Mouse (Mus musculus): Measurements from ENCODE around the gene Spred1. TPM values are rescaled to one million over a fixed set of nuclear protein-coding genes. Genes with fewer than 3 reads are reported as not detected.
A peak's percentile ranks its signal among the peaks of the same experiment; 100 is the strongest.

Spred1 gene
- polyA plus RNA-seq, 1 experiment from 2014 or later: 9.8 TPM

DNA sequence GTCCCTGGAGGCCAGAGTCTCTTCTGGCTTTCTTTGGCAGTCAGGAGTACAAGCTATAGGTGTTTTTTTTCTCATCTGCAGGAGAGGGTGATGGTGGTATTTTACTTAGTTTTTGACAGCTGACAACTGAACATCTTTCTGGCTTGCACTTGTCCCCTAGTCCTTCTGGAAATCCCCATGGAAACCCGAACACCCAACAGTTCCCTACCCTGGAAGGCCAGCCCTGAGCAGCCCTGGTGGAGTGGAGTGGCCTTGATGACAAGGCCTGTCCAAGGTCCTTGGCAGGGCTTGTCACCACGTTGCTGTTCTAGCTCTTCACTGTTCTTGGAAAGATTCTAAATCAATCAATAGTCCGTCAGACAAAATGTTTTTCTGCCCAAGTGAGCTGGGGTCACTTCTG, 83.4 kb downstream of the Spred1 start:
- H3K27ac ChIP-seq (ENCODE audit: low read depth, low read length): no peak overlapping the region
- 31% methylated on average over 3 of the region's 3 CpGs for WGBS (ENCODE audit: insufficient replicate concordance)
- H3K27me3 ChIP-seq (ENCODE audit: control insufficient read depth, insufficient read depth, low read length): no peaks in the 10 kb centered on the region
- no peaks in the 10 kb centered on the region for H3K4me1 ChIP-seq (ENCODE audit: control insufficient read depth, insufficient read depth, low read length)
- no peak overlapping the region for H3K4me3 ChIP-seq (ENCODE audit: low read depth, low read length)
- no peak for ATAC-seq (replicated peaks; ENCODE audit: insufficient number of reproducible peaks, low FRiP score, low TSS enrichment)
- H3K36me3 ChIP-seq (ENCODE audit: control insufficient read depth, insufficient read depth, low read length): no peaks in the 10 kb centered on the region
- H3K9me3 ChIP-seq (replicated peaks; ENCODE audit: control insufficient read depth, low read length): no peaks in the 10 kb centered on the region
- H3K4me2 ChIP-seq: no peak overlapping the region
- no peak overlapping the region for H3K9ac ChIP-seq (ENCODE audit: low read depth, low read length)

DNA sequence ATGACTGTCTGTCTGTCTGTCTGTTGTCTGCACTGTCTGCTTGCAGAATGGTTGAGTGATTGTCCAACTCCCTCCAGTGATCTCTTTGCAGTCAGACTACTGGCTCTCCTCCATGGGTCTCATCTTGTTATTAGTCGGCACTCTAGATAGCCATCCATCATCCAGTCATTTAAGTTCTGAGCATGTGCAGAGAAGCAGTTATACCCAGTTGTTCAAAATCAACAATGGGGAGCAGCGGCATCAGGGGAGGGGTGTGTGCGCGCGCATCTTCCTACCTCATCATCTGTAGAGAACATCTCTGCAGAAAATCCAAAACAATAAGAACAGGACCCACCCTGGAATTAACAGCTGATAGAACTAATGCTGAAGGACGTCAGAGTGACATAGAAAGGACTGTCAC, 83.9 kb downstream of the Spred1 start:
- 70% methylated on average over 6 of the region's 6 CpGs for WGBS (ENCODE audit: insufficient replicate concordance)
- H3K36me3 ChIP-seq (ENCODE audit: control insufficient read depth, insufficient read depth, low read length): no peaks in the 10 kb centered on the region
- H3K27ac ChIP-seq (ENCODE audit: low read depth, low read length): no peak overlapping the region
- H3K4me2 ChIP-seq: no peak overlapping the region
- H3K9ac ChIP-seq (ENCODE audit: low read depth, low read length): no peak overlapping the region
- H3K4me3 ChIP-seq (ENCODE audit: low read depth, low read length): no peak overlapping the region
- ATAC-seq (replicated peaks; ENCODE audit: insufficient number of reproducible peaks, low FRiP score, low TSS enrichment): no peak
- H3K27me3 ChIP-seq (ENCODE audit: control insufficient read depth, insufficient read depth, low read length): no peaks in the 10 kb centered on the region
- H3K4me1 ChIP-seq (ENCODE audit: control insufficient read depth, insufficient read depth, low read length): peaks cover under 1% of the 10 kb centered on the region; the same call in 1 of the 2 replicates
- H3K9me3 ChIP-seq (replicated peaks; ENCODE audit: control insufficient read depth, low read length): no peaks in the 10 kb centered on the region

DNA sequence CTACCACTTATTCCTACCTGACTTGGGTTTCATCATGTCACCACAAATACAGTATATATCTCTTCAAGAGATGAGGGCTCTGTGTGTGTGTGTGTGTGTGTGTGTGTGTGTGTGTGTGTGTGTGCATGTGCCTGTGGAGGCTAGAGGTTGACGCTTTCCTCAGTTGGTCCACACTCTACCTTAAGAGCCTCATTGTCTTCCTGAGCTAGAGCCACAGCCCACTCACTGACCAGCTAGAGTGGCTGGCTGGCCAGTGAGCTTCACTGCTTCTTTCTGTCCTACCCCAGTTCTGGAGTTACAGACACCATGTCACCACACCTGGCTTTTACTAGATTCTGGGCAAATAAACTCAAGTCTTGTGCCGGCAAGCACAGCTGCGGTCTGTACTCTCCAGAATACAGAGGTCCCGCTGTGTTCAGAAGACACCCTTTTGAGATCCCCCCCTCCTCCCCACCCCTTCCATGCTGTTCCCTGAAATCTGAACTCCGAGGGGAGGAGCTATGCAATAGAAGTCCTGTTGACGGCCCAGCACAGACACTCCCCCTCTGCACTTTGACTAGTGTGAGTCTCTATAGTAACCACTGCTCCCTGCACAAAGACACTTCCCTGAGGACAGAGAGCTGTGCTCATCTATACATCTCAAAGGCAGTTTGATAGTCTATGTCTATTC, 89.4 kb downstream of the Spred1 start:
- peak; percentile 86 for ATAC-seq (replicated peaks; ENCODE audit: insufficient number of reproducible peaks, low FRiP score, low TSS enrichment)
- Histone ChIP-seq H3K27ac (ENCODE audit: low read depth, low read length) (no peak overlapping the region), H3K27me3 (ENCODE audit: control insufficient read depth, insufficient read depth, low read length) (no peaks in the 10 kb centered on the region), H3K4me2 (peak overlapping the region; percentile 60), H3K4me3 (ENCODE audit: low read depth, low read length) (peak overlapping the region; percentile 25; the same call in 1 of the 2 replicates), H3K36me3 (ENCODE audit: control insufficient read depth, insufficient read depth, low read length) (no peaks in the 10 kb centered on the region), H3K4me1 (ENCODE audit: control insufficient read depth, insufficient read depth, low read length) (peaks cover 8% of the 10 kb centered on the region; the same call in 1 of the 2 replicates), H3K9me3 (replicated peaks; ENCODE audit: control insufficient read depth, low read length) (no peaks in the 10 kb centered on the region), H3K9ac (ENCODE audit: low read depth, low read length) (no peak overlapping the region)
- 3% methylated on average over 6 of the region's 6 CpGs for WGBS (ENCODE audit: insufficient replicate concordance)

DNA sequence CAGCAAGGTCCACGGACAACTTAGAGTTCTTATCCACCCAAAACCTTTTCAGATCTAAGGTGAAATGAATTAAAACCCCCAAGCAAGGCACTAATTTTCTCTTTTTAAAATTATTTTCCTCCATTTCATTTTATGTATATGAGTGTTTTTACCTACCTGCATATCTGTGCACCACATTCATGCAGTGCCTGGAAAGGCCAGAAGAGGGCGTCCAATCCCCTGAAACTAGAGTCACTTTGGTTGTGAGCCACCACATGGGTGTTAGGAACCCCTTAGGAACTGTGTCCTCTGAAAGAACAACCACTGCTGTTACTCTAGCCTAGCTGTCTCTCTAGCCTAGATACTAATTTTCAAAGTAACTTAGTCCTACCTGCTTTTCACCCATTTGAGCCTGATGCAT, 95.0 kb downstream of the Spred1 start:
- no peak overlapping the region for H3K4me2 ChIP-seq
- no peaks in the 10 kb centered on the region for H3K4me1 ChIP-seq (ENCODE audit: control insufficient read depth, insufficient read depth, low read length)
- no peaks in the 10 kb centered on the region for H3K9me3 ChIP-seq (replicated peaks; ENCODE audit: control insufficient read depth, low read length)
- H3K4me3 ChIP-seq (ENCODE audit: low read depth, low read length): no peak overlapping the region
- H3K27me3 ChIP-seq (ENCODE audit: control insufficient read depth, insufficient read depth, low read length): no peaks in the 10 kb centered on the region
- ATAC-seq (replicated peaks; ENCODE audit: insufficient number of reproducible peaks, low FRiP score, low TSS enrichment): no peak
- WGBS (ENCODE audit: insufficient replicate concordance): 46% methylated on average over 2 of the region's 2 CpGs
- H3K9ac ChIP-seq (ENCODE audit: low read depth, low read length): no peak overlapping the region
- no peak overlapping the region for H3K27ac ChIP-seq (ENCODE audit: low read depth, low read length)
- H3K36me3 ChIP-seq (ENCODE audit: control insufficient read depth, insufficient read depth, low read length): no peaks in the 10 kb centered on the region

DNA sequence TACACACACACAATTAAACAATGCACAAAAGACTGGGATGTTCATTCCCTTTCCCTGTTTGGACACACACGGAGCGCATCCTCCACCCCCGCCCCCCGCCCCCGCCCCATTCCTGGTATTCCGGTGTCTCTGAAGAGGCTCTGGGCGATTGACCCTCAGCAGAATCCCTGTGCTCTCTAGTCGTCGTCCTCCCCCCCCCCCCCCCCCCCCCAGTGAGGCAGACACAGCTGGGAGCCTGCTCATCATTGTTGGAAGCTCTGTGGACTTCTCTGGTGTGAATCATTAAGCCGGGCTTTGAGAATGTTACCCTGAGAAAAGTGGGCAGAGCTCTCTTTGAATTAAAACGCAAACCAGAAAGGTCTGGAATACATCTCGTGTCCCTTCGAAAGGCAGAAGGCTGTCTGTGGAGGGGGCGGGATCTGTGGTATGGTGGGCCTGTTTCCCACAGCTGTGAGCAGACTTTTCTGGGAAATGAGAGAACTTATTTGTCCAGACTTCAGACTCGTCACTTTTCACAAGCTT, 96.6 kb downstream of the Spred1 start:
- 14% methylated on average over 15 of the region's 15 CpGs for WGBS (ENCODE audit: insufficient replicate concordance)
- peak overlapping the region; percentile 36; the same call in 1 of the 2 replicates for H3K4me2 ChIP-seq
- no peaks in the 10 kb centered on the region for H3K36me3 ChIP-seq (ENCODE audit: control insufficient read depth, insufficient read depth, low read length)
- ATAC-seq (replicated peaks; ENCODE audit: insufficient number of reproducible peaks, low FRiP score, low TSS enrichment): no peak
- no peaks in the 10 kb centered on the region for H3K27me3 ChIP-seq (ENCODE audit: control insufficient read depth, insufficient read depth, low read length)
- no peak overlapping the region for H3K4me3 ChIP-seq (ENCODE audit: low read depth, low read length)
- H3K4me1 ChIP-seq (ENCODE audit: control insufficient read depth, insufficient read depth, low read length): no peaks in the 10 kb centered on the region
- H3K9ac ChIP-seq (ENCODE audit: low read depth, low read length): no peak overlapping the region
- no peaks in the 10 kb centered on the region for H3K9me3 ChIP-seq (replicated peaks; ENCODE audit: control insufficient read depth, low read length)
- H3K27ac ChIP-seq (ENCODE audit: low read depth, low read length): no peak overlapping the region

DNA sequence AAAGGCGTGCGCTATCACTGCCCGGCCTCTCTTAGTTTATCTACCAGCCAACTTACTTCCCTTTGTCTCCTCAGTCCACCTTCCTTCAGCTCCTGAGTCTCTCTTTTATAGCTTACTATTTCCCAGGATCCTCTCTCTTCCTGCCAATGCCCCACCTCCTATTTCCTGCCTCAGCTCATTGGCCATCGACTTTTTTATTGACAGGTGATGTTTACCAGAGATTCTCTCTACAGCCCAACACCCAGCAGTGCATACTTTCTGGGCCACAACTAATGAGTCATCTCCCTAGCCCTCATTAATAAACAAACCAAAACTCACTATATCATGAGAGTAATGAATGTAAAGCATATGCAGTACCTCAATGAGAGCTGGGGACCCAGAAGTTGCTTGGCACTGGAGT, 98.4 kb downstream of the Spred1 start:
- no peak for ATAC-seq (replicated peaks; ENCODE audit: insufficient number of reproducible peaks, low FRiP score, low TSS enrichment)
- H3K4me2 ChIP-seq: no peak overlapping the region
- 79% methylated on average over 4 of the region's 4 CpGs for WGBS (ENCODE audit: insufficient replicate concordance)

DNA sequence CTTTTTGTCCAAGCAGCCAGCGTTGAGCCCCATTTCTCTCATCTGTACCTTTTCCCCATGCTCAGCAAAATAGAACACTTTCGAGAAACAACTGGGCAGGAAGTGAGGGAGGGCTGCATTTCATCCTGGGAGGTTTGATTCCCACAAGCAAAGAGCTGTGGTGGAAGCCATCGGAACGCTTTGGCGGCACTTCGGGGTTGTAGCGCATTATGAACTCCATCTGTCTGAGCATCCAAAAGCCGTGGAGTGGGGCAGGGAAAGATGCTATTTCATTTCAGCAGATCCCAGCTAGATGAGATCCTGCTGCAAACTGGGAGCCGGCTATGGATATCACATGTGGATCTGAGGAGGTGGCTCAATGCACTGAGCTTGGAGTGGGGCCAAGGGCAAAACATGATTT, 101.5 kb downstream of the Spred1 start:
- Histone ChIP-seq H3K4me2 (no peak overlapping the region), H3K27me3 (ENCODE audit: control insufficient read depth, insufficient read depth, low read length) (no peaks in the 10 kb centered on the region), H3K9ac (ENCODE audit: low read depth, low read length) (no peak overlapping the region), H3K36me3 (ENCODE audit: control insufficient read depth, insufficient read depth, low read length) (no peaks in the 10 kb centered on the region), H3K4me3 (ENCODE audit: low read depth, low read length) (no peak overlapping the region), H3K9me3 (replicated peaks; ENCODE audit: control insufficient read depth, low read length) (no peaks in the 10 kb centered on the region), H3K27ac (ENCODE audit: low read depth, low read length) (no peak overlapping the region), H3K4me1 (ENCODE audit: control insufficient read depth, insufficient read depth, low read length) (no peaks in the 10 kb centered on the region)
- WGBS (ENCODE audit: insufficient replicate concordance): 82% methylated on average over 9 of the region's 9 CpGs
- ATAC-seq (replicated peaks; ENCODE audit: insufficient number of reproducible peaks, low FRiP score, low TSS enrichment): no peak

More for the DNA sequence above, 98.4 kb downstream of the Spred1 start:
- Histone ChIP-seq H3K36me3 (ENCODE audit: control insufficient read depth, insufficient read depth, low read length) (no peaks in the 10 kb centered on the region), H3K9ac (ENCODE audit: low read depth, low read length) (no peak overlapping the region), H3K27me3 (ENCODE audit: control insufficient read depth, insufficient read depth, low read length) (no peaks in the 10 kb centered on the region), H3K4me1 (ENCODE audit: control insufficient read depth, insufficient read depth, low read length) (no peaks in the 10 kb centered on the region), H3K27ac (ENCODE audit: low read depth, low read length) (no peak overlapping the region), H3K9me3 (replicated peaks; ENCODE audit: control insufficient read depth, low read length) (no peaks in the 10 kb centered on the region), H3K4me3 (ENCODE audit: low read depth, low read length) (no peak overlapping the region)

DNA sequence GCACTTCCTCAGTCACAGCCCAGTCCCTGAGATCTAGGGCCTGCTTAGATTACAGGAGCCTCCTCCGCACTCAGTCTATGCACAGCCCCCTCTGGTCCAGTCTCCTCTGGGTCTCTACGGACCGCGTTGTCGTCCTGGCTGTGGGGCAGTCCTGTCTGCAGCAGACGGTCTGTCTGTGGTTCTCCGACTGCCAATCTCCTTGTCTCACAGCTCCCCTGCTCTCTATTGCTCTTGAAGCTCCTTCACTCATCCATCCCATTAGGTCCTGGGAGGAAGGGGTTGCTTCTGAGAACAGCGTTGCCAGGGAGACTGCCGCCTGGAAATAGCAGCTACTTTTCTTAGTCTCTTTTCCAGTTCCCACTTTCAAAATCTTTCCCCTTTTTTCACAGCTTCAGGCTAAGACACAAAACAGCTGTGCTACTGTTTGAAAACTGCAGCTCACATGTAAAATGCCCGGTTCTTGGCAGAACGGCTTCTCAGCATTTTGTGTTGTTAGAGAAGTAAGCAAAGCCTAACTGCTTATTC, 107.5 kb downstream of the Spred1 start:
- Histone ChIP-seq H3K9me3 (replicated peaks; ENCODE audit: control insufficient read depth, low read length) (no peaks in the 10 kb centered on the region), H3K4me3 (ENCODE audit: low read depth, low read length) (no peak overlapping the region), H3K4me2 (no peak overlapping the region), H3K27me3 (ENCODE audit: control insufficient read depth, insufficient read depth, low read length) (no peaks in the 10 kb centered on the region), H3K36me3 (ENCODE audit: control insufficient read depth, insufficient read depth, low read length) (no peaks in the 10 kb centered on the region), H3K27ac (ENCODE audit: low read depth, low read length) (no peak overlapping the region), H3K9ac (ENCODE audit: low read depth, low read length) (no peak overlapping the region), H3K4me1 (ENCODE audit: control insufficient read depth, insufficient read depth, low read length) (no peaks in the 10 kb centered on the region)
- WGBS (ENCODE audit: insufficient replicate concordance): 55% methylated on average over 11 of the region's 11 CpGs
- ATAC-seq (replicated peaks; ENCODE audit: insufficient number of reproducible peaks, low FRiP score, low TSS enrichment): no peak

DNA sequence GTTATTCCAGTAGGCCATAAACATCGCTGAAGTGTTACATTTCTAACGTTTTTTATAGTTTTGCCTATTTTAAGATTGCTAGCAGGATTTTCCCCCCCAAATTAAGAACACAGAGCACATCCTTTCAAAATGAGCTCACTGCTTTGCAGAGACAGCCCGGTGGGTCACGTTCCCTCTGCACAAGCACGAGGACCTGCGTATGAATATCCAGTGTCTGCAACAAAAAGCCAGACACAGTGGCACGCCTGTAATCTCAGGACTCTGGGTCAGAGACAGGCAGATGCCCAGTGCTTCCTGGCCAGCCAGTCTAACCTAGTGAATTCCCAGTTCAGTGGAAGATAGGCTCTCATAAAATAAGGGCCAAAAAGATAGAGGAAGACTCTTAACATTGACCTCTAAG, 109.1 kb downstream of the Spred1 start:
- no peaks in the 10 kb centered on the region for H3K9me3 ChIP-seq (replicated peaks; ENCODE audit: control insufficient read depth, low read length)
- no peak overlapping the region for H3K4me2 ChIP-seq
- 81% methylated on average over 7 of the region's 7 CpGs for WGBS (ENCODE audit: insufficient replicate concordance)
- no peaks in the 10 kb centered on the region for H3K36me3 ChIP-seq (ENCODE audit: control insufficient read depth, insufficient read depth, low read length)
- H3K27ac ChIP-seq (ENCODE audit: low read depth, low read length): no peak overlapping the region
- no peak for ATAC-seq (replicated peaks; ENCODE audit: insufficient number of reproducible peaks, low FRiP score, low TSS enrichment)
- no peaks in the 10 kb centered on the region for H3K4me1 ChIP-seq (ENCODE audit: control insufficient read depth, insufficient read depth, low read length)
- H3K9ac ChIP-seq (ENCODE audit: low read depth, low read length): no peak overlapping the region
- no peaks in the 10 kb centered on the region for H3K27me3 ChIP-seq (ENCODE audit: control insufficient read depth, insufficient read depth, low read length)
- no peak overlapping the region for H3K4me3 ChIP-seq (ENCODE audit: low read depth, low read length)
